Mouse (Mus musculus) thymus, postnatal 0 days (tissue): ENCODE results near the gene 5730596B20Rik. TPM values are rescaled to one million over a fixed set of nuclear protein-coding genes. Genes with fewer than 3 reads are reported as not detected.

Experiments
- DNase-seq: peaks from one replicate; pipeline ENCODE4 v3.0.0-alpha.2; 2015; ENCODE audit warnings: low spot score
- polyA plus RNA-seq: library from polyadenylated mRNA; unstranded; fragments of >200 nt; fragmentation: Nextera tagmentation; extraction: Ambion mirVana; gene quantifications from 2 replicates; pipeline ENCODE4 v1.2.1, GENCODE M21; 2015

The 5730596B20Rik gene
- polyA plus RNA-seq, 1 experiment from 2014 or later: 0.25 TPM

DNA sequence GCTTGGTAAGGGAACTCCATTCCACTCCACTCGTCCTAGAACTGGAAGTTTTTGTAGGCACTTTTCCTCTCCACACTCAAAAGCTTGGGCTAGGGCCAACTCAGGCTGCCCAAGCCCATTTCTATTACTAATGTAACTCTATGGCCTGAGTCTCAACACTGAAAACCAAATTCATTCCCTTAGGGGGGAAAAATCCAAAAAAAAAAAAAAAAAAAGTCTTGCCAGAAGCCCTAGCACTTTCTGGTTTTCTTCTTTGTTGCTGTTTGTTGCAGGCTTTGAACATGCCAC lies 15.3 kb upstream of the 5730596B20Rik start:
- DNase-seq: no peak

DNA sequence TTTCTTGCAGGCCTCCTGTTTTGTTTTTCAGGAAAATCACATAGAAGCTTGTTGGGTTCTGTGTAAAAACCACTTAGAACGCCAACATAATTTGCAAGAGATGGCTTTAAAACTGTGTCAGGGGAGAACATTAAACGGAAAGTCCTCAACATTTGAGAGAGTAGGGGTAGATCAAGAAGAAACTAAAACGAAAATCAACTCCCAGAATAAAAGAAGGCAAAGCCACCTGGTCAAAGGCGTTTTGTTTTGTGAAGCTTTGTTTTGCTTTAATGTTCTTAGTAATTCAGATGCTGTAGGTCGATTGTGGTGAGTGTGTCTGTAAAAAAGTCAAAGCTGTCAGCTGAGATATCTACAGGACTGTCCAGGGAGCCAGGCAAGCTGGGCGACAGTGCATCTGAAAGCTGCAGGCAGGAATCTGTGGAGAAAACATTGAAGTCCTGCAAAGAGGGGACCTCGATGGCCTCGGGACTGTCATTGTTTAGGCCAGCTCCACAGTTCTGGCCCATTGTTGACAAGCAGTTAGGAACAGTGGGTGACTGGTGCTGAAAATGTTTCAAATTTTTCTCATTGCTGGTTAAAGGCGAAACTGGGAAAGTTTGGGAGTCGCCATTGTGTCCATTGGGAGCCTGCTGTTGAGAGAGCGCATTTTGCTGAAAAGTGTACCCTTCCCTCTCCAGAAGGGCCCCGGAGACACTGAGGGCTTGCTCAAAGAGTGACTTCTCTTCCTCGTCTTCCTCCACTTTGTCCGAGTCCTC lies 14.5 kb upstream of the 5730596B20Rik start:
- no peak for DNase-seq

DNA sequence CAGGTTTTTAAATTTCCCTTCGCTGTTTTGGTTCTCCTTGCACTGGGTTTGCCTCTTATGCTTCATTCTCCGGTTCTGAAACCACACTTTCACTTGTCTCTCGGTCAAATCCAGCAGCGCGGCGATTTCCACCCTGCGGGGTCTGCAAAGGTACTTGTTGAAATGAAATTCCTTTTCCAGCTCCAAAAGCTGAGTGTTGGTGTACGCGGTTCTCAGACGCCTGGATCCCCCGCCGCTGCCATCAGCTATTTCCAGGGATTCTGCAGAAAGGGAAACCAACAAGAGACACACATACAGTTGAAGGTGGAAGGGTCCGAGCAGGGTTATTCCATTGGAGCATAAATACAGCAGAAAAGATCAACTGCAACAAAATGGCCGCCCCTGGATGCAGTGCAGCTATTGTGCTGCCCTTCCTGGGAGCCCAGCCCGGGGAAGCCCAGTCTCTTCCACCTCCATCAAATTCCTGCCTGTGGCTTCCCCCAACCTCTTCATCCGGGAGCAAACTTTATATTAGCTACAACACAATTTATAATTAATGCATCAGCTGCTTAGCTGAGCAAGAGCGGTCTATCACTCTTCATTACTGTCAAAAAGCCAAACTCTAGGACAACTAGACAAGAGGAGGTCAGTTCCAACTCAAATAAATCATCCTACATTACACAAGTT lies 13.8 kb upstream of the 5730596B20Rik start:
- DNase-seq: no peak

DNA sequence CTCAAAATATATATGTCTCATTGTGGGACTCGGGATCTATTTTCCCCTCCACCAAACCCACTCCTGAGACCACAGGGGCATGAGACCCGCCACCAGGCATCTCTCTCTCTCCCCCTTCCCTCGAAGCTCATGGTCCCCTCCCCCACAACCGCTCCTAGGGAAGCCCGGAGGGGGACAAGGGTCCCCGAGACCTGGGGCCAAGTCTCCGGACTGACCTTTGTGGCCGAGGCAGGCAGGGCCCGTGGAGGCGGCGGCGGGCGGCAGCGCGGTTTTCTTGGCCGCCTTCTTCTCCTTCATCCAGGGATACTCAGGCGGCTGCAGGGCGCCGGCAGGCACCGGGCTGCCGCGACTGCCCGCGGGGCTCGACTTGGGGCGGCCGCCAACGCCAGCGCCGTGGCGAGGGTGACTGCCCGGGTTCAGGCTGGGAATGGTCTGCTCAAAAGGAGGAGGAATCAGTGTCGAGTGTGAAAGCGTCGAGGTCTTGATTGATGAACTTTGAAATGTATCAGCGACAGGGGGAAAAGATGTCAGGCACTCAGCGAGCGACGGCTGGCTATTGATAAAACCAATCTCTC lies 13.2 kb upstream of the 5730596B20Rik start:
- no peak for DNase-seq

DNA sequence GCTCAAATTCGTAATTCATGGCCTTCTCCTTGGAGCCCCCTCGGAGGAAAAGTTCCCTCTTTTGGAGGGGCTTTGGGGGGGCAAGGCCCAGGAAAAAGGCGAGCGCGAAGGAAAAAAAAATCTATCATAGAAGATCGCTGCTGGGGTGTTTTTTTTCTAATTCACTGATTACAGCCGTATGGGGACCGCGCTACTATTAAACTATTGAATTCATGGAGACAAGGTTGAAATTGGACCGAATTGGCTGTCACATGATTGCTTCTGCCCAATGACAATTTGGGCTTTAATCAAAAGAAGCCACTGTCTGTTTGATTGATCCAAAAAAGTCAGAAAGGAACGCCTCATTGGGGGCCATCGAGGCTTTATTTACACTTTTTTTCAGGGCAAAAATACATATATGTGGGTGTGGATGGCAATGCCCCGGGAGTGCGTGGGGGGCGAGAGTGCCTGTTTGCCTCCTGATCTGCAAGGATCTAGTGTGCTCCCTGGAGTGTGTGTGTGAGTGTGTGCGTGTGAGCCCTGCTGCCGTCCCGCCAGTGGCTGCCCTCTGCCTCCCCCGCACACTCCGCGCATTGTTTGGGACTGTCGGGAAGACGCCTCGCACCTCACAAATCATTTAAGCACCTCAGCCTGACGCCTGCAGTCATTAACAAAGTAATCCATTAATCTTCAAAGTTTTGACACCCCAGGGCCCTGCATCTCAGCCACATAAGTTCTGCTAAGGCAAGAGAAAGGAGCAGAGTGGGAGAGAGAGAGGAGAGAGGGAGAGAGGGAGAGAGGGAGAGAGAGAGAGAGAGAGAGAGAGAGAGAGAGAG lies 12.5 kb upstream of the 5730596B20Rik start, which contains the start of gene Hoxa2:
Gene Hoxa2 (minus strand): TSS at position 206 of the 815 bp plus-strand sequence.
- no peak for DNase-seq

DNA sequence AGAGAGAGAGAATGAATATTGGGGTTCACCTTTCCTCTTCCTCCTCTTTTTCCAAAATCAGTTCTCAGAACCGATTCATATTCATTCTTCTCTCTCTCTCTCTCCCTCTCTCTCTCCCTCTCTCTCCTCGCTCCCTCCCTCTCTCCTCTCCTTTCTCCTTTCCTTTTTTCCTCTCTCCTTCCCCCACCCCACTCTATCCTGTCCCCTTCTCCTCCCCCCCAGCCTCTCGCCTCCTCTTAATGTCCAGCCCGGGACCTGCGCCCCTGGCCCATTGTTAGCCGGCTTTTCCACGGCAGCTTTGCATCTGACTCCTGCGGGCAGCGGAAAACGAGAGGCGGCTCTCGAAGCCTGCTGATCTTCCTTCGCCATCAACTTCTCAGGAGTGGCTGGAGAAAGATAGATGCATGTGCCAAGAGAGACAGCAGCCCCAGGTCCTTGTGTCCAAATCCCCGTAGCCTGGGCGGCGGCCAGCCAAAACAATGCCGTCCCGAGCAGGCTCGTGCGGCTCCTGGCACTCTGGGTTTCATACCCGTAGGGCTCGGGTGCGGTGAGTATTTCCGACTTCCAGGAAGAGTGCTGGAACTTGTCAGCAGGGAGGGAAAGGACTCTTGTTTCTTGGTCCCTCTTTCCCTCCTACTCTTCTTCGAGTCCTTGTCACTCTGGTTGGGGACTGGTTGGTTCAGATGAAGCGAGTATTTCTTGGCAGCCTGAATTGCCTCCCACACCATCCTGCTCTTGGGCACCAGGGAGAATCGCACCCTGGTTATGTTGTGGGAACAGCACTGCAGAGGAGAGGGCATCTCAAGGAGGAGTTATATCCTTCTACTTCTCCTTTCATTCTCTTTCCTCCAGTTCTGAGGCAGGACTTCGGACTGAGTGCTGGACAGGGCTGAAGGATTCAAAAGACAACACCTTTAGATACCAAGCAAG lies 11.6 kb upstream of the 5730596B20Rik start:
- DNase-seq: no peak

DNA sequence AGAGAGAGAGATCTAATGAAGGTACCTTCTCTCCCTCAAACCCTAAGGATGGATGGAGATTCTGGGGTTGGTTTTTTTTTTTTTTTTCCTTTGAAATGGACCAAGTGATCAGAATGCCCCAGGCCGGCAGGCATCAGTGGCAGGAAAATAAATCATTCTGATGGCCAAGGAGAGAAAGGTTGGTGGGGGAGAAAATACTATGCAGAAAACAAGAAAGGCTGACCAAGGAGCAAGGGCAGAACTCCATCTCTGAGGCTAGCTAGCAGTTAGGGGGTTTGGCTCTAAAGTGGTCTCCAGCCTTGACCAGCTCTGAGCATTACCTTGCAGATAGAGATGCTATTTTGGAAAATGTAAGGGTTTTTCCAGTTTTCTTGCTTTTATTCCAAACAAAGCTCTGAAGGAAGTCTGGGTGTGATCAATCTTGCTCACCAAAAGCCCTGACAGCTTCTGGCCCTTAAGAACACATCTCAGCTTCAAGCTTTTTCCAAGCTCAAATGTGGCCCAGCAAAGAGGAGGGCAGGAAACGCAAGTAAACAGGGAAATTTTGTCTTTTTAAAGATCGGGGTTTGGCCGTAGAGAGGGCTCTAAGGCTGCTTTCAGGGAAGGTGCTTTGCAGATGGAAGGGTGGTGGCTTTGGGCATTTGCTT lies 10.7 kb upstream of the 5730596B20Rik start:
- no peak for DNase-seq

DNA sequence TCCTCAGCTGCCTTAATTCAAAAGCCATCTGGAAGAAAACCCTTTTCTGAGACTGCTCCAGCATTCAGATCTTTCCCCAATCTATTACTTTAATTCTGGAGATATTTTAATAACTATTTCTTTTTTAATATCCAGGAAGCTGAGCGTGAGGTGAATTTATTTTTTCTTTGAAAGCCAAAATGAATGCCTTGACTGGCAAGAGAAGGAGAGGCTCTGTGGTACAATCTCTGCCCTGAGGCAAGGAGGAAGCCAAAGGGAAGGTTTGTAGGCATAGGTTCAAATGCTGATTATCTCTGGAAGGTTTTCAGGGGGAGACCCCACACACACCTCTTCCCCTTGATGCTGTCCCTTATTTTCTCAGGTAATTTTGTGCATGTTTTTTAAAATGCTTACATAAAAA lies 10.1 kb upstream of the 5730596B20Rik start:
- no peak for DNase-seq

DNA sequence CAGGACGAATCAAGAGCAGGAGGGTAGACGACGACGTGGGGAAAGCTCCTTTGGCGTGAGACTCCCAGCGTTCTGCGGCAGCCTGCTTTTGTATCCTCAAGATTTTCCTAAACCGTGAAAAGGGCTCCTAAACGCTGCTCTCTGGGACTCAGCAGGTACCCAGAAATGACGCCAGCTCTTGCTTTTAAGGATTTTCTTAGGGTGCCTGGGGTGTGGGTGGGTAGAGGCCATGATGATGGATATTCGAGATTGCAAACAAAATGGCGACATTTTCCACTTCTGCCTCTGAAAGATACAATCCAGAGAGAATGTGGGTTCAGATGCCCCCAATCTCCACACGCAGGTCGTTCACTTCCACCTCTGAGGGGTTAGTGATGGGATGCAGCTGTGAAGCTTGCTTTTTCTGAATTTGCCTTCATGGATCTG lies 9.5 kb upstream of the 5730596B20Rik start:
- DNase-seq: no peak

DNA sequence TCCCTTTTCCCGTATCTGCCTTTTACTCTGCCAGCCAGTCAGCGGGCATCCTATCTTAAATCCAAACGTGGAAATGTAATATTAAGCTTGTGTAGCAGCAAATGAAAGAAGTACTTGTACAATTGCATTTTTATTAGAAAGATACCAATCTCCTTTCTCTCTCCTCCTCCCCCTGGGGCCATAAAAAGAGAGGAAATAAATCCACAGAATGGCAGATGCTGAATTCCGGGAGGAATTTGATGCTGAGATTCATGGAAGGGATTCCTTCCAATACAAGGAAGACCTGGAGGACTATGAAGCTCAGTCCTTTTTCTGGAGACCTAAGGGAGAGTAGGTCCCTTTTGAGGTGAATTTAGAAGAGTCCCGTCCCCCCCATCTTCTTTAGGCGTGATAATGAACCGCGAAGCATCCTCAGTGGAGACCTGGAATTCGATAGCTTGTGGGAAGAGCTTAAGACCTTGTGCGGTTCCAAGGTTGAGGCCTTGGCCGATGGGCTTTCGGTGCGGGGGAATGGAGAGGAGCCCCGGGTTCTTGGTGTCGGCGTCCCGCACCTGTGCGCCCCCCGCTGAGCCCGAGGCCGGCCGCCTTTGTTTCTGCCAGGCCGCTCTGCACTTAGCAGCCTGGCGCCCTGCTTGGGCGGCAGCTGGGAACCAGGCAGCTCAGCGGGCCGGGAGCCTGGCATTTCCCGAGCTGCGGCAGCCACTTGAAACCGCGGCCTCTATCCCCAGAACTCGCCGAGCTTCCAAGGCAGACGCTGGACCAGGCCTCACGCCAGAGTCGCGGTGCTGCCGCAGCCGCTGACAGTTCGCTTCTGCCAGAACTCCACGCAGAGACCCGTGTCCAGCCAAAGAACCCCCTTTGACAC lies 8.9 kb upstream of the 5730596B20Rik start:
- DNase-seq: no peak

DNA sequence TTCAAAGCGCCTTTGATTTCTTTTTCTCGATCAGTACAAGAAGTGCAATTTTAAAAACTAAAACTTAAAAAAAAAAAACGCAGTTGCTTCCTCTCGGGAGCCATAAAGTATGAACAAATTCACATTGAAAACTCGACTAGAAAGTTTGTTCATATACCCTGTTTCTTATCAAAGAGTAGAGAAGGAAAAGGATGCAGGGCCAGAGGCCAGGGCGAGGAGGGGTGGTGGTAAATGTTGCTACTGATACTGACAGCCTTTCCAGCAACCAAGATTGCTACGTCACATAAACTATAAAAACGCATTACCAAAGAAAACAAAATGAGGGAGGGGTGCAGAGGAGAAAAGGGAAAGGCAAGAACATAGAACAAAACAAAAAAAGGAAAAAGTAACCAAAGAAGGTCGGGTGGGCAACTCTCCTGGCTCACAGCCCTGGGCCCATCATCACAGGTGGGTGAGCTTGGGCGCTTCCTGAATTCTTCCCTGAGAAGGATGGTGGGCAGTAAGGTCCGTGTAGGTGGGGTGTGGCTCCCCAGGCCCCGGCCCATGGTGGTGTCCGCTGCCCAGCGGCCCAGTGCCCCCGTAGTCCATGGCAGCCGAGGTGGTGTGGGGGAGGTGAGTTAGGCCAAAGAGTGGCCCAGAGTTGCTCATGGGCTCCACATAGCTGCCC lies 7.7 kb upstream of the 5730596B20Rik start:
- no peak for DNase-seq

DNA sequence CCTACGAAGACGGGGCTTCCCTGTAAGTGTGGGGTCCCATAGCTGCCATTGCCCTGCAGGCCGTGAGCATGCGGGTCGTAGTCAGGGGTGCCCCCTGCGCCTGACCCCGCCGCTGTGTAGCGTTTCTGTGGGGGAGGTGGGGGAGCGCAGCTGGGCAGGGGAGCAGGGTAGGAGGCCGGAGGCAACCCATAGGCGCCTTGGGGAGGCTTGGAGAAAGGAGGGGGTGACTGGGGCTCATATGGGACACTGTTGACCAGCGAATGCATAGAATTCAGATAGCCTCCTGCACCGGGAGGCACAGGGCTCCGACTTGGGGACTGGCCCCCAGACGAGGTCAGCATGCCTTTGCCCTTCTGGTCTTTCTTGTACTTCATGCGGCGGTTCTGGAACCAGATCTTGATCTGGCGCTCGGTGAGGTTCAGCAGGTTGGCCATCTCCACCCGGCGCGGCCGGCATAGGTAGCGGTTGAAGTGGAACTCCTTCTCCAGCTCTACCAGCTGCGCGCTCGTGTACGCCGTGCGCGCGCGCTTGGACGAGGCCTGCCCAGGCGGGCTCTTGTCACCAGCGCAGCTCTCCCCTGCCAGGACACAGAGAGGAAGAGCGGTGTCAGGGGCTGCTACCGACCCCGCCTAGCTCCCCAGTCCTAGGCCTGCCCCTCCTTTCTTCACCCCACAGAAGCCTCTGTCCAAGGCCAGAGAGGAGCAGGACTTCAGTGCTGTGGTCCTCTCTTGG lies 7.0 kb upstream of the 5730596B20Rik start:
- DNase-seq: no peak

DNA sequence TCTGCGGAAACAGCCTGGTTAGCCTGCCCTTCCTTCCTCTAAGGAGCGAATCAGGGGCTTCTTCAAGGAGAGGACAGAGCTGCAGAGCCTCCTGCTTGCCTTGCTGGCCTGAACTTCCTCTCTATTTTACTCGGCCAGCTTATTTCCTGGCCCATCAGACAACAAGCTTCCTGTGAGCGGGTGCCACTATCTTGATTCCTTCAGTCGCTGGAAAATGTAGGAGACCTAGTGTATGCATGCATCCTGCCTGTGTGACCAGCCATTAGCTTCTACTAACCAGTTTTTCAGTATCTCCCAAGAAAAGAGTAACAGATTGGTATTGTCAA lies 6.4 kb upstream of the 5730596B20Rik start:
- no peak for DNase-seq

DNA sequence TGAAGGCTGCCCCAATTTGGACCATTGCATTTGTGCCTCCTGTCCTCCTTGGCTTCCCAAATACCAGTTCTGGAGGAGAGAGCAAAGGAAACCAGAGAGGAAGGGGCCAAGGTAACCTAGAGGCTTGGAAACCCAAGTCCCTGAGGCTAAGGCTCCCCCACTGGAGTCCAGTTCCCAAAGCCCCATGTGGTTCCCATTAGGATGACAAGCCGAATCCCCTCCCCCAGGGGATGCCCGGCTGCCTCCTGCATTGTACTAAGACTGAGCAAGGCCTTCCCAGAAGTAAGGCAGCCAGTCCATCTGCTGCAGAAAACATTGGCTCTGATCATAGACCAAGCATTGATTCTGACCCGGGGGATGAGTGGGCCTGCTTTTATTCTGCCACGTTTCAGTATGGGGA lies 6.0 kb upstream of the 5730596B20Rik start:
- DNase-seq: no peak

DNA sequence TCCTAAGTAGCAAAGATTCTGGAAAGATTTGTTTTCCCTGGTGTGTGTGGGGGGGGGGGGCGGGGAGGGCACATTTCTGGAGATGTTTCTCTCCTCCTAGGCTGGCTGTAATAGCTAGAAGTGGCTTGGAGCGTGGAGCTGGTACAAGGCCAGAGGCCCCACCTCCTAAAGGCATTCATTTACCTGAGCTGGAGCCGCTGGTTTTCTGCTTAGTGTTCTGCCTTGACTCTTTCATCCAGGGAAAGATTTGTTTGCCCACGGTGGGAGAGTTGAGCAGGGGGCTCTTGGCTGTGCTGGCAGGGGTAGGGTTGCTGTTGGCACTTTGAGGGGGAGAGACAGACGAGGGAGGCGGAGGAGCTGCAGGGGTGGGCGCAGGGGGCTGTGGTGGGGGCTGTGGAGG lies 5.4 kb upstream of the 5730596B20Rik start:
- no peak for DNase-seq

DNA sequence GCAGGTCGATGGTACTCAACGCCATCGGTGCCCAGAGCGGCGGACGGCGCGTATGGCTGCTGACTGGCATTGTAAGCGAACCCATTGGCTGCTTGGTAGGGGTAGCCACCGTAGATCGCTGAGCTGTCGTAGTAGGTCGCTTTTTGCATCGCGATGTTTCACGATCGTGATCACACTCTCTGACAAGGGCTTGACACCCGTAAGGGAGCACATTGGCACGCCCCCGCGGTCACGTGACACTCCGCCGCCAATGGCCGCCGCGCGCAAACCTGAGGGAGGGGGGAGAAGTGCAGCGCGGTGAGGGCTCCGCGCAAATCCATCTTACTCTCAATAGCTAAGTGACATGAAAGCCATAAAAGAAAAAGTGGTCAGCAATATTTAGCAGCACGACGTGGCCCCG lies 4.8 kb upstream of the 5730596B20Rik start:
- DNase-seq: peak; percentile 17

DNA sequence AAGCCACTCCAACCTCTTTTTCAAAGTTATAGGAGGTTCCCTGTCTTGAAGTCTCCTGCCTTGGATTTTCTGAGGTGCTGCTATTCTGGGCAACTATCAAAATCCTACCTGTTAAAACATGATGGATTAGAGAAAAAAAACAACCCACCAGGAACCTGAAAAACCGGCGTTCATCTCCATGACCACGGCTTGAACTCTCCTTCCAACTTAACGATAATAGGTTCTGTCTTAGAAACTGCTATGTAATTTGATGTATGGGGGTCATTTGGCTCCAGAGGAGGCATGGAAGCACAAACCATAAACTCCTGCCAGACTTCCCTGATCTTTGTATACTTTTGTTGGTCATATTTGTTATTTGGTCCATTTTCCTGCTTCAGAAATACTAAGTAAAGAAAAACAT lies 3.6 kb upstream of the 5730596B20Rik start:
- DNase-seq: no peak
